Mouse (Mus musculus): Measurements from ENCODE around the gene Kif18a.

DNA sequence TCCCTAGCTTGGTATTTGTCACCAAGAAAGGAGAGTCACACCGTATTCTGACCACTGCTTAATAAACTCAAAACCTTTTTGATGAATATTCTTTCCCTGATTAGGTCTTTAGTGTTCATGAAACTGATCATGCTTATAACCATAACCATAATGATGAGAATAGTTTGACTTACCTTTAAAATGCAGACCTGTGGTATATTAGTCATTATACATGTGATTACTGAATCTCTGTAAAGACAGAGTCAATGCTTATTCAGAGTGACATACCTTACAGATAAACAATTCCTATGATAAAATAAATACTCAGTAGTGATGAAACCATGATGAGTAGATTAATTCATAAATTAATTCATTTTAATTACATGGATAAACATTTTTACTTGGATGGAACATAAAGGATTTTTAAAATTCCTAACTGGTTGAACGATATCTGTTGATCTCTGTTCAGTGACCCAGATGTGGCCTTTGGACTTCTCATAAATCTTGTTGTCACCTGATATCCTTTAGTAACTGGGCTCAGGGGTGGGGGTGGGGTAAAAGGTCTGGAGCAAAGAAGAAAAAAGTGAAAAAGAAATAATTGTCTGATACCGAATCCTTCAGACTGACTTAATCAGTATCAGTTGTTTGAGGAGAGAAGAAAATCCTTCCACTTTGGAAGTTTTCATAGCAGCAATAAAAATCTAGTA, 78.1 kb downstream of the Kif18a start:
- TF ChIP-seq EP300 (optimal IDR thresholded peaks at IDR 0.05) (no peak), CTCF (IDR thresholded peaks at IDR 0.05; ENCODE audit: low read depth) (no peak)
